Mouse (Mus musculus) MEL-GATA-1-ER (cell line): ENCODE results near the gene Mmel1.

Experiments
- DNase-seq: peaks from one replicate; pipeline ENCODE4 v3.0.0-alpha.2; 2012; ENCODE audit warnings: low read depth; ENCODE audit errors: extremely low read depth

Mmel1 gene

GRCm38 (mm10) chr4:154904185-154905071, 35.0 kb downstream of the Mmel1 start:
- peak; percentile 94 for DNase-seq

- DNase-seq, result no peak
These were observed 38.4 kb downstream of the Mmel1 start for GRCm38 (mm10) chr4:154907833-154908232.

GRCm38 (mm10) chr4:154908490-154908889, 39.1 kb downstream of the Mmel1 start:
- DNase-seq, result no peak

GRCm38 (mm10) chr4:154910606-154911522, 41.5 kb downstream of the Mmel1 start:
- DNase-seq, result no peak

GRCm38 (mm10) chr4:154911644-154912043, 42.3 kb downstream of the Mmel1 start:
- DNase-seq, result no peak

GRCm38 (mm10) chr4:154913845-154914244, 44.5 kb downstream of the Mmel1 start:
- no peak for DNase-seq

- DNase-seq, result no peak
These were observed 44.9 kb downstream of the Mmel1 start for GRCm38 (mm10) chr4:154914252-154914651.

GRCm38 (mm10) chr4:154914707-154915106, 45.3 kb downstream of the Mmel1 start:
- no peak for DNase-seq

GRCm38 (mm10) chr4:154915286-154915685, 45.9 kb downstream of the Mmel1 start:
- DNase-seq, result no peak

- no peak for DNase-seq
These were observed 47.3 kb downstream of the Mmel1 start for GRCm38 (mm10) chr4:154916662-154917061.

GRCm38 (mm10) chr4:154922291-154922690, 52.9 kb downstream of the Mmel1 start:
- no peak for DNase-seq

- no peak for DNase-seq
These were observed 53.5 kb downstream of the Mmel1 start for GRCm38 (mm10) chr4:154922931-154923330.

GRCm38 (mm10) chr4:154925413-154925812, 56.0 kb downstream of the Mmel1 start:
- DNase-seq, result no peak

- DNase-seq, result no peak
These were observed 57.8 kb downstream of the Mmel1 start for GRCm38 (mm10) chr4:154926969-154927898.

- no peak for DNase-seq
These were observed 58.5 kb downstream of the Mmel1 start for GRCm38 (mm10) chr4:154927899-154928337.

- DNase-seq, result peak; percentile 76
These were observed 59.2 kb downstream of the Mmel1 start, which contains the start of gene Tnfrsf14 for GRCm38 (mm10) chr4:154928395-154929087. Gene Tnfrsf14, minus strand, starts transcription at chr4:154928563.

GRCm38 (mm10) chr4:154929088-154929660, 59.8 kb downstream of the Mmel1 start:
- DNase-seq, result no peak

GRCm38 (mm10) chr4:154933306-154933907, 64.0 kb downstream of the Mmel1 start:
- DNase-seq, result no peak

GRCm38 (mm10) chr4:154934800-154935199, 65.4 kb downstream of the Mmel1 start:
- no peak for DNase-seq
